Mouse (Mus musculus) CD4-positive helper T cell, adult 2 months (primary cell): ENCODE data around the gene Hnrnpdl.

Experiments
- DNase-seq: peaks from one replicate; pipeline ENCODE4 v3.0.0-alpha.2; 2012; ENCODE audit warnings: low read depth, missing footprints, low spot score

Hnrnpdl gene

DNA sequence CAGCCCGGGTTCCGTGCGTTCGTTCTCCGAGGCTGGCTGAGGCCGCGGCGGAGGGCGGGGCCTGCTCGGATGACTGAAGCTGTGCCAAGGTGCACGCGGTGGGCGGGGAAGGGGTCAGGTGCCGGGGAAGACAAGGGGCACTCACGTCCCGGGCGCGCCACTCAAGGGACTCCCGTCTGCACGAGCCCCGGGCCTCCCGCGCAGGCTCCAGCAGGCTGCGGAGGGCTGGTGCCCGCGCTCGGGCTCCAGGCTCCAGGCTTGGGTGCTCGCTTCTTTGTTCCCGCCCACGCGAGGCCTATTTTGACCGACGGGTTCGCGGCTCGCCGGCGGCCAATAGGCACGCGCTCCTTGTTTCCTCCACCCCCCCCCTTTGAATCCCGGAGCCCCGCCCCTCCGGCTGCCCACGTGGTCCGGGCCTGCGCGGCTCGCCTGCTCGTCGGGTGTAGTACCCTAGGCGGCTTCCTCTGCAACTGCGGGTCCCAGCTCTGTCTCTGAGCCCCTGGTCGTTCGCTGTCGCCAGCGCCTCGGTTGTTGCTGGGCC, at the start of gene Hnrnpdl, which contains the start of gene Enoph1:
TSS of gene Hnrnpdl (minus strand) at position 63 of the 541 bp plus-strand sequence.
TSS of gene Enoph1 (plus strand) at position 384 of the 541 bp plus-strand sequence.
- DNase-seq = peak; percentile 98

GRCm38 (mm10) chr5:100085097-100085496, 45.6 kb upstream of the Hnrnpdl start:
- DNase-seq = no peak

DNA sequence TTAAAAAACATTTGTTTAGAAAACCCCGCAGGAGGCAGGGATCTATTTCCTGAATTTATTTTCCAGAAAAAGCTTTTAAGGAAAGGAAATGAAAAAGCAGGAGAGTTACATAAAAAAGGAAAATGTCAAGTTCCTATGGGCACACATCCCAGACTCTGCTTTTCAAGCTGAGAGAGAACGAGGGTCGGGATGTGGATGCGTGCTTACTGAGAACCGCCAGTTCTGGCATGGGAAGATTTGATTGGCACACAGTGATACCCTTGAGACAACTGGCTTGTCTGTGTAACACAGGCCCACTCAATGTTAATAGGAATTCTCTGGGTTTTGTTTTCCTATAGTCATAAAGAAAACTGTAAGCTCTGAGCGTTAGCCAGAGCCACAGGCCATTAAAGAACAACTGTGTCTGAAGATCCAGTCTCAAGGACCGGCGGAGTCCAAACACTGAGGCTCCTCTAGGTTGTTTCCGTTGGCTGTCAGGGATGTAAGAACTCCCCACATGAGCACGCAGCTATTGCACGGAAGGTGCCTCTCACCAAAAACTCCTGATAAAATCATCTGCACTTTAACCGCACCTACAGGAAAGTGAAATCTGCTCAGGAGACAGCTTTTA, 44.6 kb upstream of the Hnrnpdl start:
- peak; percentile 9 for DNase-seq

GRCm38 (mm10) chr5:100082006-100082405, 42.5 kb upstream of the Hnrnpdl start:
- DNase-seq = no peak

DNA sequence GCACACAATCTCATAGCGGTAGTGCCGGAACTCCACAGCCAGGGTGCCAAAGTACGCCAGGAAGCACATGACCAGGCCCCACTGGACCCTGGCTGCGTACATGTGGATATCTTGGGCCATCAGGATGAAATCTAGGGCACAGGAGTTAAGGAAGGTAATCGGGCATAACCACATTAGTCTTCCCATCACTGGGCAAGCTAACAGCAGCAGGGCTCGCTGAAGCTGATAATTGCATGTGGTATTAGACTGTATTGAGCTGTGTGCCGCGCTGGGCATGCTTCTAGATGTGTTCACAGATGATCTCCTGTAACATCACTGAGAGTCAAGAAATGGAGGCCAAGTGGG, 40.4 kb upstream of the Hnrnpdl start:
- DNase-seq = no peak

DNA sequence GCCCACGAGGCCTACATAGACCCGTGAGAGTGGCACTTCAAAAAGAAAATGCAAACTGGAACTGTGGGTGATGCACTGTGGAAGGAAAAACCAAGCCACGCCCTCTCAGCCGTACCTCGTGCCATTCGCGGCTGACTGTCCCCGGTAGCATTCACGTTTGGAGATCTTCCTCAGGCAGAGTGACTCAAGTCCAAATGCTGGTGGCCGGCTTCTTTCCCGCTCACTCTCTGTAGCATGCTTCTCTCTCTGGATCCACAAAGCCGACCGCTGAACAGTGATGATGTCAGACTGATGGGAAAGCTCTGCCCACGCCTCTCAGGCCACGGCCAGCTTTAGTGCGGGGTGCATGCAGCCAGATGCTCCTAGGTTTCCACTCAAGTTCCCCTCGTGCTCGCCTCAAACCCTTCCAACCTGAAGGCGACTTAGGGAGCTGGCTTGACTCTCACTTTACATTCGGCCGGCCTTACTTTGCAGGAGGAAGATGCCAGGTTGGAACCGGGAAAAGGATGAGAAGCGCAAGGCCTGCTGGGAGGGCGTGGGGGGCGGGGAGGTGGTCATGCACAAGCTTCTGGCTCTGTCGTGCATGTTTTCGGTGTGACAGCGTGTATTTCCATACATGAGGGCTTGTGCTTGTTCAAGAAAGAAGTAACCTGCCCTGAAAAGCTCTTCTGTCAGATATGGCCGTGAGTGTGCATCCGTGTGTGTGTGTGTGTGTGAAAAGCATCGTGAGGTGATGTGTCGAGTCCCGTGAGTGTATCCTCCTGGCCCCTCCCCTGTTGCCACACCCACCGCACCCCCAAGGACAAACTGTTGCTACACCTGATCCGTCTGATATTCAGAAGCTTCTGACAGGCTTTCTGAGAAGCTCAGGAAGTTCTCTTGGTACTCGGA, 39.8 kb upstream of the Hnrnpdl start:
- peak; percentile 32 for DNase-seq

DNA sequence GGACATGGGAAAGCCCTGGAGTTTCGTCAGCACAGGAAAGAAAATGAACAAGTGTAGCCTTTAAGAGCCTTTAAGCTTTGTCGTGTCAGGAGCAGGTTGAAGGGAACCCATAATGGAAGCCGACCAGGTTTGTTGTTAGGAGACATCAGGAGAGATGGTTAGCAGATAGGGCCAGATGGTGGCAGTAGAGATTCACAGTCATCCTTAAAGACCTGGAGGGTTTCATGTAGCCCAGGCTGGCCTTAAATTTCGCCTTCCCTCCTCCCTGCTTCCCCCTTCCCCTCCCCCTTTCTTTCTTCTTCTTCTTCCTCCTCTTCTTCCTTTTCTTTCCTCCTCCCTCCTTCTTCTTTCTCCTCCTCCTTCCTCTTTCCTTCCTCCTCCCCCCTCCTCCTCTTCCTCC, 35.1 kb upstream of the Hnrnpdl start:
- DNase-seq = no peak

- no peak for DNase-seq
Measured at GRCm38 (mm10) chr5:100072557-100072956, 33.1 kb upstream of the Hnrnpdl start.

DNA sequence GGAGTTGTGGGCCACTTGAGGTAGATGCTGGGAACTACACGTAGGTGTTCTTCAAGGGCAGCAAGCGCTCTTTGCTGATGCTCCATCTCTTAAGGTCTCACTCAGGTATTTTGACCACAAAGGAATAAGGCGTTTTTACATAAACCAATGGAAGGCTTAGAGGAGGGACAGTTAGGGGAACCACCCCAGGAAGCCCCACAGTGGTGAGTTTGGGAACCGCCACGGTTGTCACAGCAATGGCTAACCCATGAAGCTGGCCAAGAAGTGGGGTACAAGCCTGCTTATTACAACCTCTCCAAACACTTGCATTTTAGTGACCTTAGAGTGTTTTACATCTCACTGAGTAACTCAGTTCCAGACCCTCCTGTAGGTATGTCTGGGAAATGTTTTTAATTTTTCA, 32.1 kb upstream of the Hnrnpdl start:
- no peak for DNase-seq

- DNase-seq = peak; percentile 74
Measured at GRCm38 (mm10) chr5:100070255-100070654, 30.8 kb upstream of the Hnrnpdl start.

DNA sequence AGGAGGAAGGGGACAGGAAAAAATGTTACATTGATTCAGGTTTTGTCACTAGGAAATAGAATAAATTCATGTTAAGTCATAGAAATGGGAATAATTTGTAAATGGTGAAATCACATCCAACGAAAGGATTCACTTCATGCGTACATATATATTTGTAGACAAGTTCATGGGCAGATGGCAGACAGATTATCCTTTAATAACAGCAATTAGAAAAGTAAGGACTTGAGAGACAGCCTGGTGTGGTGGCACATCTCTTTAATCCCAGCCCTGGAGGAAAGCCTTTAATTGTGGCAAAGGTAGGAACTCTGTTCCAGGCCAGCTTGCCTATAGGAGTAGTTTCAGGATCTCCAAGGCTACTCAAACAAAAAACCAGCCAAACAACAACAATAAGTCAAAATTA, 30.1 kb upstream of the Hnrnpdl start:
- DNase-seq = no peak

GRCm38 (mm10) chr5:100067579-100067978, 28.1 kb upstream of the Hnrnpdl start:
- DNase-seq = no peak

DNA sequence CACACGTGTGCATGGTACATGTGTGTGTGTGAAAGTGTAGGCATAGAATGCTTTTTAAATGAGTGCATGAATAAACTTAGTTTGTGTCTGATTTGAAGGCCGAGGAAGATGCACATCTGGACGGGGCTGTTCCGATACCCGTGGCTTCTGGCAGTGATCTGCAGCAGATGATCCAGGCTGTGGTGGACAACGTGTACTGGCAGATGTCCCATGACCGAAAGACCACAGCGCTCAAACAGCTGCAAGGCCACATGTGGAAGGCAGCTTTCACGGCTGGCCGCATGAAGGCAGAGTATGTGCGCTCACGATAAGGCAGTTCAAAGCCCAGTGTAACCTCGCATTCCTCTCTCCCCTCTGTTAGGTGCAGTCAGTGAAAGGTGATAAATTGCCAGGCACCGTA, 21.4 kb upstream of the Hnrnpdl start:
- no peak for DNase-seq

DNA sequence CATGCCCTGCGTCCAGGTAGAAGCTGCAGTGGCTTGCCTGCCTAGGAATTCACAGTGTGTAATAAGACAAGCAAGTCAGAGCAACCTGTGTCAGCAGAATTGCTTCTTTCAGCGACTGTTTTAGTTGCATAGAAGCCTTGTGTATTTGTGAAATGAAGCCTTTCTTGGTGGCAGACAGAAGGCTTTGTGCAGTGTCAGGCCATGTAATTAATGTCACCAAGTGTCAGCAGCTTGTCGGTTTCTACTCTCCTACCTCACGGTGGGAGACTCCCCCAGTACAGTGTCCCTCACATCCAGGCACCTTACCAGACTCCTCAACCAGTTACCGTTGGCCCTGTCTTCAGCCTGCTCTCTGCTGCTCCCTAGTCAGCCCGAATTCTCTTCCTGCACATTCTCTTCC, 19.9 kb upstream of the Hnrnpdl start:
- DNase-seq = no peak

GRCm38 (mm10) chr5:100058729-100059128, 19.3 kb upstream of the Hnrnpdl start:
- no peak for DNase-seq

DNA sequence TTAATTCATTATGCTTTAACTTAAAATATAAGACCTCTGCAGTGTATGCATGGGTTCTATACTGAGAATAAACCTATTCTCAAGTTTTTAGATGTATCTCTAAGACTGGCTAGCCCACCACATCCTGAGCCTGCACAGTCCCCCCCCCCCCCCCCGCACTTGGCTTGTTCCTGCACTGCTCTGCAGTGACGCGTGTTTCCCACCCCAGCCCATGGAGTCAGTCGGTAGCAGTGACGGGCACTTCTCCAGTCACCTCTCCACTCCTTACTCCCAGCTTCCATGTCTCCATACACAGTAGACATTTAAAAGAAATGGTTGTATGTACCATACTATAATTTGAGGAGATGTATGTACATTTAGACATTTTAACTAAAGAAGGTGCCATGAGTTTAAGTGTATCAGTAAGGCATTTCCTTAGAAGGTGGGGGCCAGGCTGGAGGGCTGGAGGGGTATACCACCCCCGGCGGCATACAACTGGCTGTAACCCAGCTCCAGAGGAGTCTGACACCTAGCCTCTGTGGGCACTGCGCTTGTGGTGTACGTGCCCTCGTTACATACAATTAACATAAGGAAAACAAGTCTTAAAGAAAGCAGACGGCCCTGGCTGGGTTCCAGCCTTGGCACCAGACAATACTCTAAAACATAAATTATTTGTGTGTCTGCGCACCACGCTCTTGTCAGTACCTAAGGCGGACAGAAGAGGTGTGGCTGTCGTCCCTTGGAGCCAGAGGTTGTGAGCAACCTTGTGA, 18.2 kb upstream of the Hnrnpdl start:
- no peak for DNase-seq

DNA sequence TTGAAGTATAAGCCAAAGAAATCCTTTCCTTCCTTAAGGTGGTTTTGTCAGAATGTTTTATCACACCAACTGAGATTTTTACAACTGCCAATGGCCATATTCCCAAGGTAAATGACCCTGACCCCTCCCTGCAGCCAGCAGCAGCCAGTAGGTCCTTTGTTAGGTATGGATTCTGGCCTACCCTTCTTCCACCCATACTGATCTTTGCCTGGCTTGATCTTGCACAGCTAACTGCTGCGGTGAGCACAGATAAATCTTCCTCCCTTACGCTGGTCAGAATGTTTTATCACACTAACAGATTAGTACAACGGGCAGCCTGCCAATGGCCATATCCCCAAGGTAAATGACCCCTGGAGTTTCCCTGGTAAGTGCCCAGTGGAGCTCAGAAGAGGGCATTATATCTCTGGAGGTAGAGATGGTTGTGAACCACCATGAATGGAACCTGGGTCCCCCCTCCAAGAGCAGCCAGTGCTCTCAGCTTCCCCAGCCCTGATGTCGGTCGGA, 16.5 kb upstream of the Hnrnpdl start:
- DNase-seq = no peak

DNA sequence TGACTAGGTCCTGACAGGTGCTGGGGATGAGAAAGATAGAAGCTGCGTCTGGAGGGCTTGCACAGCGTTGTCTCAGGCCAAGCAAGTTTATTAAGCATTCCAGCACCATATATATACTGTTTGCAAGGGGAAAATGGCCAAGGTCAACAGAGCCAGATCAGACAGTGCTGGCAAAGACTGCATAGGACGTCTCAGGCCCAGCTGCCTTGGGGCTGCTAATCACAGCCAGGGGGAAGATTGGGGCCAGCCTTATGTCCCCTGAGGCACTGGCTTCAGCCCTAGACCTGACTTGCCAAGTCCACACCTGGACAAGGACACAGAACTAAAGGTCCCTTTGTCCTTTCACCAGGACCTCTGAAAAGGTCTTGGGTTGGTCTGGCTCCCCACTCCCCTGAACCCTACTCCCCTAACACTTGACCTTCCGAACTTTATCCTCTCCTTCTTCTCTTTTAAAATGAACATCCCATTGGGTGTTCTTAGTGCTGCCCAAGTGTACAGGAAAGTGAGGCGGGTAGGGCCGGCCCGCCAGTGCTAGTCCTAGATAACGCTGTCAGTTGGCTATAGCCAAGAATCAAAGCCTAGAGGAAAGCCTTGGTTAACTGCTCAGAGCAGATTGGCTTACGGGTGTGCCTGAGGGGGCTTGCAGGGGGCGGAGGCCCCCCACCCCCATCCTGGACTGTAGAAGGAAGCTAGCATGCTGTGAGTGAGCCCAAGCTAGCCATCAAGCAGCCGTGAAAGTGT, 15.5 kb upstream of the Hnrnpdl start:
- no peak for DNase-seq

- no peak for DNase-seq
Measured at GRCm38 (mm10) chr5:100052728-100053127, 13.3 kb upstream of the Hnrnpdl start.

GRCm38 (mm10) chr5:100049904-100050303, 10.4 kb upstream of the Hnrnpdl start:
- DNase-seq = no peak

- no peak for DNase-seq
Measured at GRCm38 (mm10) chr5:100047871-100048270, 8.4 kb upstream of the Hnrnpdl start.
